Mouse (Mus musculus) left cerebral cortex, adult 11 months (tissue): ENCODE data around the gene Ndufb6.

Experiments used
- DNase-seq: peaks from one replicate; pipeline ENCODE4 v3.0.0; 2022; ENCODE audit warnings: low spot score

The Ndufb6 gene

DNA sequence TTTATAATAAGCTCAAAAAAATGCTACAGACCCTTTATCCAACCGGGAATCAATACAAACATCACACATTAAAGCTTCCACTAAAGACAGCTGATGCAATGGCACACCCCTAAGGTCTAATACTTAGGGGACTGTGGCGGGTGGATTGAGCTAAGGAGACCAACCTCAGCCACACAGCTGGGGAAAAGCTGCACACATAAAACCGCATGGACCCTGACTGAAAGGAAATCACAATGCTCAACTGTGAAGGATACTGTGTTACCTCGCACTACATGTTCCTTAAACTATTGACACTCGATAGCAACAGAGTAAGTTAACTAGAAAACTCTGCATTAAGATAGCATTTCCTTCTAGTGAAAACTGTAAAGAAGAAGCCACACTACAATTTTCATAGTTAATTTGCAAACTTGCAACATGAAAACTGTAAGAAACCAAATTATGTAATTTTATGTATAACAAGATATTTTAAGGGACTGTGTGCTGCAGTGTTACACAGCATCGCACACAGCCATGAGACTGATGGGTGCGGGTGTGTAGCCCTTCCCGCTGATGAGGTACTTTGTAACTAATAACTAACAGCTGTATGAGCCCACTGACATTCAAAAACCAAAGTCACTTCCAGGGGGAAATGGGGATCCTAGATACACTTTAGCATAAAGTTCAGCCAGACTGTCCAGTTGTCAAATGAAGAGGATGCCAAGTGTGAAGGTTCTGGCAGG lies 24.7 kb downstream of the Ndufb6 start:
- no peak for DNase-seq

DNA sequence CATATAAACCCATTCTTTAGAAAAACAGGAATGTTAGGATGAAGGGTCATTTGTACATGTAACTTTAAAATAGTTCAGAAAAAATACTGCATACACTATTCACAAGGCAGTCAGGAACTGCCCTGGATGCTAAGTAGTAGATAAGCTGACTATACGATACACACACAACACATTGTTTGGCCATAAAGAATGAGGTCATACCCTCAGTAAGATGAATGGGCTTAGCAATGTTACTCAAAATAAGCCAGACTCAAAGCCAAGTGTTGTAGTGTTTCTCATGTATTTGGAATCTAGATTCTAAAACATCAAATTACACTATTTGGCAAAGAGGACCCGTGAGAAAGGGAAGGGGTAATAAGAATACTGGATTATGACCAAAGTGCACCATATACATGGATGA lies 25.5 kb downstream of the Ndufb6 start:
- DNase-seq, result no peak

DNA sequence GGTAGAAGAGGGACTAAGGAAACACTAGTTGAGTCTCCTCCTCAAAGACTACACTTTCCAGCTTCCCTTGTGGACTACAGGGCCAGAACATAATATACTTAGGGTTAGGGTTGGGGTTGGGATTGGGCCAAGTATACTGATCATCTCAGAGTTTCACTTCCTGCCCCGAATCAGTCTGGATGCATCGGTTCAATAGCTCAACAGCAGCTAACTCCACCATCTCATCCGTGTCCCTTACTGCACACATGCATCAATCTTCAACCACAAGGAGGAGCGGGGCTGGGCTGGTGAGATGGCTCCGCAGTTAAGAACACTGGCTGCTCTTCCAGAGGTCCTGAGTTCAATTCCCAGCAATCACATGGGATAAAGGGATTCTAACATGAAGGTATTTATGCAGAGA lies 28.2 kb downstream of the Ndufb6 start:
- DNase-seq, result no peak

DNA sequence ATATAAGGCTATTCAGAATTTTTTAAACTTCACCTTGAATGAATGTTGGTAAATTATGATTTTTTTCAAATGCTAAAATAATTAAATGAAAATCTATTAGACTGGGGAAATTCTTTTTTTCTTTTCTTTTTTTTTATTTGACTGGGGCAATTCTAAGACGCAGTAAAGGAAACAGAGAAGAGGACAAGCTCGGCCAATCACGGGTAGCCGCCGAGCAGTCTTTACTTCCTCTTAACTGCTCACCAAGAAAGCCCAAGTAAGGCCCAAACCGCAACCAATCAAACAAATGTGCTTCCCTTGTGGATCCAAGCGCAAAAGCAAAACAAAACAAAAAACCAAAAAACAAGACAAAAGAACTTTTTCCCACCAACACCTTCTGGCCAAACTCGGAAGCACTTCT lies 35.2 kb downstream of the Ndufb6 start:
- no peak for DNase-seq

DNA sequence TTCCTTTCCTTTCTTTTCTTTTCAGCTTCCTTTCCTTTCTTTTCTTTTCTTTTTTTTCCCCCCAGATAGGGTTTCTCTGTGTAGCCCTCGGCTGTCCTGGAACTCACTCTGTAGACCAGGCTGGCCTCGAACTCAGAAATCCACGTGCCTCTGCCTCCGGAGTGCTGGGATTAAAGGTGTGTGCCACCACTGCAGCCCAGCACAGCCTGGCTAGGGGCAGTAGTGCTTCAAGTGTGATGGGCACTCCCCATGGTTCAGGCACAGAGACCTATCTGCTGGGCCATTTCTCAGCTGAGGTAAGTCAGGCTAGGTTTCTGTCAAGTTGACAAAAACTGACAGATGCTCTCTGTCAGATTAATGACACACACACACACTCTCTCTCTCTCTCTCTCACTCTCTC lies 36.2 kb downstream of the Ndufb6 start:
- DNase-seq, result no peak

DNA sequence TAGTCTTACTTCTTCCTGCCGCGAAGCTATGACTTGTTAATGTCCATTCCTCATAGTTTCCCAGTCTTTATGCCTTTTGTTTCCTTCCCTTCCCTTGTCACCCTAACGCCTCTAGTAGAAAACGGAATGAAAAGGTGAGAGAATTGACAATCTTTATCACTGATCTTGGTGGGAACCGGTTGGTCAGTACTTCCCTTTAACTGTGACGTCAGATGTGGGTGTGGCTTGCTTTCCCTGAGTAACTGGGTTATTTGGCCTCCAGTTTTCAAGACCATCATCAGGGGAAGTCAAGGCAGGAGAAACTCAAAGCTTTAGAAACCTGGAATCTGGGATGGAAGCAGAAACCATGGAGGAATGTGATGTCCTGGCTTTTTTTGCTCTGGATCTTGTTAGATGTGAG lies 37.3 kb downstream of the Ndufb6 start:
- DNase-seq, result no peak

DNA sequence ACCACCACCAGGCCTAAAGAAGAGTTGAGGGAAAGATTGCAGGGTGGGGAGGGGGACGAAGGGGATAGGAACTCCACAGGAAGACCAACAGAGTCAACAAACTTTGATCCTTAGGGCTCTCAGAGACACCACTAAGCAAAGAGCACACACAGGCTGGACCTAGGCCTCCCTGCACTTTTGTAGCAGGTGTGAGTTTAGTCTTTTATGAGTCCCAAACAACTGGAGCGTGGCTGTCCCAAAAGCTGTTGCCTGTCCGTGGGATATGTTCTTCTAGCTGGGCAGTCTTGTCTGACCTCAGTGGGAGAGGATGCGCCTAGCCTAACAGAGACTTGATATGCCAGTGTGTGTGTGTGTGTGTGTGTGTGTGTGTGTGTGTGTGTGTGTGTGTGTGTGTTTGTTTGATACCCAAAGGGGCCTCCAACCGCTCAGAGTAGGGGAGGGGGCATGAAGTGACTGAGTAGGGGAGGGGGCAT lies 38.9 kb downstream of the Ndufb6 start:
- DNase-seq, result no peak

DNA sequence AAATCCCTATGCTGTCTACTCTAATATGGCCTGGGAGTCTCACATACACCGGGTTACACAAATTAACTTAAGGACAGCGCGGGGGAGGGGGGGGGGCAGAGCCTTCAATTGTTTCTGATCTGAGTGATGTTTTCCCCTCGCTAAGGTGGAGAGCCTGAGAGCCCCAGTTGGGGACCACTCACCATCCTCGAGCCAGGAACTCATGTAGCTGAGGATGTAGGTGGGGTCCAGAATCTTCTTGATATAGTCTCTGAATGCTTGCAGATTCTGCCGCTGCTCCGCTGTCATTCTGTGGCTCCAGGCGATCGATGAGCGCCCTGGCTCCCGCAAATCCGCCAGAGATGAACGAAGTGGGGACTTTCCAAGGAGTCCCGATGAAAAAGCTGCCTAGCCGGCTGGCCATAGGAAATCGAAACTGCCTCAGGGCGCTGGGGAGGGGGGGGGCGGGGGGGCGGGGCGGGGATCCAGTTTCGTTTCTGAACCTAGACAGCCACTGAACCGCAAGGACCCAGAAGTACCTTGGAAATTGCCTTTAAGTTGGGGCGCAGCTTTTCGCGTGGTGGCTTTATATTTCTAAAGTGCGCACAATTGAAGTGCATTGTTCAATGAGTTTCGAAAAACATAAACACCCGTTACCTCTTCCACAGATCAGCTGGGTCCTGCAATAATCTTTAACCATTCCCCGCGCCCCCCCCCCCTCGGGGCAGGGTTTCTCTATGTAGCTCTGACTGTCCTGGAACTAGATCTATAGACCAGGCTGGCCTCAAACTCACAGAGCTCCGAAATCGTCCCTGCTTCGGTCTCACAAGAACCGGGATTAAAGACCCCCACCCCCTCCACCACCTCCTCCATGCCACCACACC lies 39.6 kb downstream of the Ndufb6 start, which contains the start of gene Ddx58:
Ddx58 (minus strand) TSS at position 420 of the 863 bp plus-strand sequence.
- DNase-seq, result no peak

DNA sequence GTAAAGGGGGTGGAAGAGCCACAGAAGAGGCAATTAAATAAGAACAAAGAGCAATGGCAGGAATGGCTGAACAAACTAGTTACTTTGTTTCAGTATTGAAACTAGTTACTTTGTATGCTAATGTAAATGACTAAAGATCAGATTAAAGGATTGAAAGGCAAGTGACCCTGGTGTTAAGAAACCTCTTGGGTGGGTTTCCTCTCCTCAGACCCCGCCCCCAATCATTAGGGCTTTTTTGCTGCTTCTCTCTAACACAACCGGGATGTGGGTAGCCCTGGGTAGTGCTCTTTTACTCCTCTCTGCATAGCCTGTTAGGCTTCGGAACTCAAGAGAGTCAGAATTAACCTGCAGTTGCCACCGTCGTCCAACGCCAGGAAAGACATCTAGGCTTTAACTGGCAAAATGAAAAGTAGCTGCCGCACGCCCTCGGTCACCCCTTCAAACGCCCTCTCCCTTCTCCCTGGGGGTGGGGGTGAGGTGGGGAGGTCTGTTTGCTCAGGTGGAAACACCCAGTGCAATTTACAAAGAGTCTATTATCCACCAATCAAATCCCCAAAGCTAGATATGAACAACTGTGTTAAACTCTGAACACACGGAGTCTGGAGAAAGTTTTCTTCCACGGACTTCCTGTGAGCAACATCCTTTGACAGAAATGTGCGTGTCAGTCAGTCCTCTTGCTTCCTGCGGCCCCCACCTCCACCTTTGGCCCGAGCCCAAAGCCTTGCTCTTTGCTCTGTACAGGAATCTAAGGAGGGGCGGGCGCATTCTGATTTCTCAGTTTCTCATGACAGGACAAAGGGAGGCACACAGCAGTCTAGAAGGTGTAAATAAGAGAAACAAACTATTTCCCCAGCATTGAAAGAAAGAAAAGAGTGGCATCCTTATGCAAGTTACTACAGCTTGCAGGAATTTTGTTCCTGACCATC lies 40.5 kb downstream of the Ndufb6 start:
- no peak for DNase-seq

DNA sequence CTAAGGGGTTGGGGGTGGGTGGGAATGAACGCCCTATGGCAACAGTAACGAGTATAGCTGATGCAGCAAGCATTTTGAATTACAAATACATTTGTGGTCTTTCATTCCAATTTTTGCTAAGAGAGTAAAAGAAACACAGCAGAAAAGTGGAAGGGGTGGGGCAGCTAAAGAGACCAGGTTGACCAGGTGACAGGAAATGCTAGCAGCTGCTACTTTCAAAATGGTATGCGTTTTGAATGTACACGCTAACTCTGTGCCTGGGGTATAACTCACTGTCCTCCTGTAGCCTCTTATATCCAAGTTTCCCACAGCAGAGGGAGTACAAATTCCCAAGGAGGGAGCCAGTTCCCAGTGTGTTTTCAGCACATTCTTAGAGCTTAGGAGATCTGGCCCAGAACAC lies 42.4 kb downstream of the Ndufb6 start:
- no peak for DNase-seq

DNA sequence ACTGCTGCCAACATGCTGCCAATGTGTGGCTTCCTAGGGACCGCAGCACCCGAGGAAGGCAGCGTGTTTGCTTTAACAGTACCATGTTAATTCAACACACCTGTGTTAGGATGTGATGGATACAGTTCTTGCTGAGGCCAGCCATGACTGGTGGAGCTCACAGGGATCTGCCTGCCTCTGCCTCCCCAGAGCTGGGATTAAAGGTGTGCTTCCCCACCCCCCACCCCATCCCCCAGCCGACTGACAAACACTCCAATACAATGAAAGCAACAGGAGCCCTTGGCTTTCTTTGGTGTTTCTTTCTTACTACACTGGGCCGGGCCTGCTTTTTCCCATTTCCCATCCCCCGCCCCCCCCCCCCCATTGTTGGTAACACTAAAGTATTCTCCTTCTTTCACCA lies 45.0 kb downstream of the Ndufb6 start:
- DNase-seq, result no peak

DNA sequence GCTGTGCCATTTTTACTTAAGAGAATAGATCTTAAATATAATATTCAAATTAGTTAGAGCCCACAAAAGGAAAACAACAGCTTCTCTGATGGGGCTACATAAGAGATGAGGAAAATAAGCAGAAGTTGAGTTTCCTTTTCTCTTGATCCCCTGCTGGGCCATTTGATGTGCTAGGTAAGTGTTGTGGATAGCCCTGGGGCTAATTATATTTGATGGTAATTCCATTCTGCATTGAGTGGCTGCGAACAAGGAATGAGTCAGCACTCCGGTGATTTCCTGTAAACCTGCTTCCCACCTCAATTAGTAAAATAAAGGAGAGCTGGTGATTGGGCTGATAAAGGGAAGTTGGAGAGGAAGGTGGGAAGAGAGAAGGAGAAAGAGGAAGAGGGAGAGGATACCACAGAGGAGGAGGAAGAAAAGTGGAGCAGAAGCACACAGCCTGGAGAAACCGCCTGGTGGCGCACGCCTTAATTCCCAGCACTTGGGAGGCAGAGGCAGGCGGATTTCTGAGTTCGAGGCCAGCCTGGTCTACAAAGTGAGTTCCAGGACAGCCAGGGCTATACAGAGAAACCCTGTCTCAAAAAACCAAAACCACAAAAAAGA lies 46.1 kb downstream of the Ndufb6 start:
- no peak for DNase-seq

DNA sequence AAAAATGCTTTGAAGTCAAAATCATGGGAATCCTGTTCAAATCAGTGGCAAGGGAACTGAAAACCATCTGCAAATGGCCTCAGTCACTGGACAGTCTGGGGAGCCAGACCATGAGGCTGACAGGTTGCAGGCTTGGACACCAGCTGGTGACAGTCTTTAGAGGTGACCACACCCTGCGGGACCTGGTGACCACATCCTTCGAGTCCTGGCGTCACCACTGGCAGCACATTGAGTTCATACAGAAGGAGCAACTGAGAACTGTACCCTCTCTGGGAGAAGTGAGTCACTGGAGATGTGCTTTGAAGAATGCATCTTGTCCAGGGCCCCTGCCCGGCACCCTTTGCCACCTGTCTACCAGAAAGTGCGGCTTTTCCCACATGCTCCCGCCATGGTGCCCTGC lies 49.5 kb downstream of the Ndufb6 start:
- DNase-seq, result no peak

DNA sequence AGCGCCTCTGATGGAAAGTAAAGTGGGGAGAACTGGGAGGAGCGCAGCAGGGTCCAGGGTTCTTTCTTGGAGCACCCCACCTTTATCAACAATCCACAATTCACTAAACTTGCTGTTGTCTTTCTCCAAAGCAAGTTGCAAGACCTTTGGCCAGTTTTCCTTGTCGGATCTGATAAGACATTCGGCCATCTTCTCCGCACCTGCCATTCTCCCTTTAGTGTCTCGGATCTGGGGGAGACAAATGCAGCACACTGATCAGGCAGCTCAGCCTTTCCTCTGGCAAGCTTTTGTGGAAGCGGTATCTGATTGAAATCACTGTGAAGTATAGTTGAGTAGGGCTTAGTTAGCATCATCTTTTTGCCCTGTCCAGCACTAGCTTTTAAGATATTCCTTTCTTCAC lies 51.3 kb downstream of the Ndufb6 start:
- DNase-seq, result no peak

DNA sequence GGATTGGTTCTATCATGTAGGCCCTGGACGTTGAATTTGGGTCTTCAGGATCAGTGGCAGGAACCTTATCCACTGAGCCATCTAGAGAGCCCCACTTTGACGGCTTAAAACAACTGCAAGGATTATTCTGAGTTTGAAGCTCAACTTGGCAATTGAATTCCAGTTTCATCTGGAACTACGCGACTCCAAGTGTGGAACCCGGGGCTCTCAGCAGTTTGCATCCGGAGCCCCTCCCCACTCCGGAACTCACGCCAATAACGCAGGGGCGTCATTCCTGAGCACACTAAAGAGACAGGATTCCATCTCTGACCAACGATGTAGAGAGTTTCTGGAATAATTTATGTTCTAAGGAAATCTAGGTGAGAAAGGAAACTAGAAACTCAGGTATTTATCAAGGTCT lies 52.1 kb downstream of the Ndufb6 start:
- no peak for DNase-seq

DNA sequence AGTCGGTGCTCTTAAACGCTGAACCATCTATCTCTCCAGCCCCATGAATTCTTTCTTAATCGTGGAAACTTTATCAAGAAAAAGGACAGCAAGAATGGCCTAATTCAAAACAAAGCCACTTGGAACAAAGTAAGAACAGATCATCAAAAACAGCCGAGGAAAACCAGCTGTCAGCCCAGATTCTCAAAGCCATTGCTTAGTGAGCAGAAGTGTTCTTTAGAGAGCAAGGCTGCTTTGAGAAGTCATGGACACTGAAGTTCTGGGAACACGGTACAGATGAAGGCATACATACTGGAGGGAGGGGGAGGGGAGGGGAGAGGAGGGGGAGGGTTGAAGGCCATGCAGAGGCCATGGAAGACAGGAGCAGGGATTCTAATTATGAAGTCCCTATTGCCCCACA lies 53.1 kb downstream of the Ndufb6 start:
- DNase-seq, result no peak

DNA sequence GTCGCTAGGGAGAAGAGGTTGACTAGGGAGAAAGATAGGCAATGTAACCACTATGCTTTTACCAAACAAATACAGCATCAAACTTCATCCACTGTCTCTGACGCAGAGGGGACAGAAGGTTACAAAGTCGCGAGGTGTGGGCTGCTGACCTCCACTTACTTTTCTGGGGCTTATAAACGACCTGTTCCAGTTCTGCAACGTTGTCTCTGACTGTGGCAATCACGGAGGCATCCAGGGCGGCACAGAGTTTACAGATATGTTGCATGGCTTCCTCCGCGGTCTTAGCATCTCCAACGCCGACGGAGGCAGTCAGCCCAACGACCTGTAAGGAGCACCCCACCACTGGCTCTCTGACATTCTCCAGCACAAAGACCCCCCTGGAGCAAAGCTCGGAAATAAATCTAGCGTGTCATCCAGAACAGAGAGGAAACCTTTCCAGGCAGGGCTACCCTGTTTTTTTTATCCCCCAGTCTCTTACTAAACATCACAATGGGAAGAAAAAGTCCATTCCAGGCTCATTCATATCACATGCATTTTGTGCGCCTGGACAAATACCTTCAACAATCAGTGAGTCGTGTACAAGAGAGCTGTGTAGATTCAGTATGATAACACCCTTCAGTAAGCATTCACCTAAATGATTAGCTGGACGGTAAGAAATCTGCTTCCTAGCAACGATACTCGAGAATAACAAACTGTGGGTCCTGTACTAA lies 57.2 kb downstream of the Ndufb6 start:
- DNase-seq, result no peak

DNA sequence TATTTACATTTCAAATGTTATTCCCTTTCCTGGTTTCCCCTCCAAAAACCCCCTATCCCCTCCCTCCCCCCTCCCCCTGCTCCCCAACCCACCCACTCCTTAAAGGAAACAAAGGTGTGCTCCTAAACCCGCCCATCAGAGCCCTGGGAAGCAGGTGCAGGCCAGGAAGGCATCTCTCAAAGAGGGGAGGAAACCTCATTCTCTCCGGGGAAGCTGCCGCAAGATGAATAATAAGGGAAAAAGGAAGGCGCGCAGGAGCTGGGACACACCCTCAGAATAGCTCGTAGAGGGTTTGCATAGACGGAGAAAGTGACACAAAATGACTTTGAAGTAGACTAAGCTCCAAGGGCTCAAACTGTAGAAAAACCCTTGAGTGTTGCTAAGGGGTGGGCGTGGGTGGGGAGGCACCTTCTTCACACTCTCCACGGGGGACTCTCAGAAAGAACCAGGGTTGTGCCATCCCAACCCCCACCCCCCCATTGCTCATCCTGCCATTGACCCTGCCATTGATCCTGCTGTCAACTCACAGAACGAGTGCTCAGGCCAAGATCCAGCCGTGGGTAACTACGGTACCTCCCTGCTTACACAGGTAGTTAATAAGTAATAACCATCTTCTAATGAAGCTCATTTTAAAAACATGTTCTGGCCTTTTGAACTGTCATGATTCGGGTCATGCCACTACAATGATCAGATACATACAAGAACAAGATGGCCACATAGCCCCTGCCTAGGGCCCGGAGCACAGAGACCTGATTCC lies 58.0 kb downstream of the Ndufb6 start:
- no peak for DNase-seq
